Mouse (Mus musculus): ENCODE data around the gene Gm49383.

- TF ChIP-seq MYOD1 (IDR thresholded peaks at IDR 0.05; ENCODE audit: control insufficient read depth in 1 of 3, insufficient read length in 2 of 3, low read depth in 2 of 3) (no peak), POLR2A (IDR thresholded peaks at IDR 0.05; ENCODE audit: insufficient read length, low read depth) (no peak)
Observed at GRCm38 (mm10) chr12:69156436-69156835, 40.5 kb downstream of the Gm49383 start.
